Mouse (Mus musculus) lung, postnatal 25 days (tissue): ENCODE results near the gene 4933411K16Rik.

Source experiments
- DNase-seq: peaks from one replicate; pipeline ENCODE4 v3.0.0; 2022; ENCODE audit warnings: low spot score

Gene 4933411K16Rik

GRCm38 (mm10) chr19:42035456-42036248 is 16.4 kb upstream of the 4933411K16Rik start, which contains the start of gene Ankrd2:
Gene Ankrd2, plus strand, starts transcription at chr19:42036000.
- DNase-seq = peak; percentile 91

- no peak for DNase-seq
Measured at GRCm38 (mm10) chr19:42036357-42036756, 15.7 kb upstream of the 4933411K16Rik start.

GRCm38 (mm10) chr19:42037167-42037702 is 14.8 kb upstream of the 4933411K16Rik start:
- no peak for DNase-seq

- no peak for DNase-seq
Measured at GRCm38 (mm10) chr19:42038310-42038709, 13.7 kb upstream of the 4933411K16Rik start.

- DNase-seq = no peak
Measured at GRCm38 (mm10) chr19:42043988-42044387, 8.1 kb upstream of the 4933411K16Rik start.

- peak; percentile 91 for DNase-seq
Measured at GRCm38 (mm10) chr19:42045269-42046102, 6.6 kb upstream of the 4933411K16Rik start, which contains the start of gene Hoga1. Gene Hoga1, plus strand, starts transcription at chr19:42045610.

- no peak for DNase-seq
Measured at GRCm38 (mm10) chr19:42050251-42050650, 1.8 kb upstream of the 4933411K16Rik start.

GRCm38 (mm10) chr19:42051351-42051750 is 697 bp upstream of the 4933411K16Rik start:
- no peak for DNase-seq

GRCm38 (mm10) chr19:42054255-42054654 is 2.2 kb downstream of the 4933411K16Rik start:
- peak; percentile 37 for DNase-seq

- no peak for DNase-seq
Measured at GRCm38 (mm10) chr19:42055881-42056280, 3.8 kb downstream of the 4933411K16Rik start.

- DNase-seq = no peak
Measured at GRCm38 (mm10) chr19:42056719-42057409, 4.8 kb downstream of the 4933411K16Rik start.

- no peak for DNase-seq
Measured at GRCm38 (mm10) chr19:42058426-42058825, 6.4 kb downstream of the 4933411K16Rik start.

- DNase-seq = no peak
Measured at GRCm38 (mm10) chr19:42061443-42061842, 9.4 kb downstream of the 4933411K16Rik start.

GRCm38 (mm10) chr19:42068441-42069240 is 16.6 kb downstream of the 4933411K16Rik start:
- peak; percentile 75 for DNase-seq

GRCm38 (mm10) chr19:42069241-42069525 is 17.1 kb downstream of the 4933411K16Rik start:
- peak; percentile 45 for DNase-seq

GRCm38 (mm10) chr19:42071221-42071620 is 19.2 kb downstream of the 4933411K16Rik start:
- DNase-seq = no peak

- DNase-seq = no peak
Measured at GRCm38 (mm10) chr19:42071886-42072608, 20.0 kb downstream of the 4933411K16Rik start.

- DNase-seq = no peak
Measured at GRCm38 (mm10) chr19:42072802-42073201, 20.8 kb downstream of the 4933411K16Rik start.

GRCm38 (mm10) chr19:42075051-42075450 is 23.0 kb downstream of the 4933411K16Rik start:
- no peak for DNase-seq

GRCm38 (mm10) chr19:42075992-42076391 is 23.9 kb downstream of the 4933411K16Rik start:
- DNase-seq = no peak

GRCm38 (mm10) chr19:42078566-42078965 is 26.5 kb downstream of the 4933411K16Rik start:
- DNase-seq = no peak
